ENCODE assay signal across 9 mouse cellular contexts in genomic region chr6:54428850-54429446, GRCm38 (mm10). TPM values are rescaled to one million over a fixed set of nuclear protein-coding genes. Genes with fewer than 3 reads are reported as not detected.
DNase-seq lines count a peak whose midpoint lies in the region; ATAC-seq lines count a peak whose summit lies in the region.
"Had no signal": no experiment of that assay in that cellular context is flagged by ENCODE, and none has a peak within 500 bp of the region (broad histone marks: within the 10 kb centered on the region; RNA-seq: fewer than 3 reads in every experiment).

No protein-coding gene starts in this region.

- H3K27me3 ChIP-seq in heart, embryonic 13.5 days (replicated peaks), result peaks cover 32% of the 10 kb centered on the region
- H3K27me3 ChIP-seq in hindbrain, embryonic 11.5 days (ENCODE audit: control insufficient read depth, insufficient read depth, low read length), result peaks cover 25% of the 10 kb centered on the region
- peaks cover 23% of the 10 kb centered on the region for H3K27me3 ChIP-seq in midbrain, embryonic 11.5 days (ENCODE audit: control insufficient read depth, insufficient read depth, low read length)

- no peaks in the 10 kb centered on the region for H3K9me3 ChIP-seq in heart, embryonic 13.5 days
- H3K9me3 ChIP-seq in hindbrain, embryonic 11.5 days (ENCODE audit: control insufficient read depth, low read length), result no peaks in the 10 kb centered on the region
- H3K9me3 ChIP-seq in midbrain, embryonic 11.5 days (ENCODE audit: control insufficient read depth, low read length), result no peaks in the 10 kb centered on the region

- no peak for DNase-seq in heart, postnatal 10 days
- peak; percentile 43 for DNase-seq in embryo, embryonic 10 days (ENCODE audit: low spot score)
- DNase-seq in hindbrain, embryonic 11.5 days (ENCODE audit: low spot score), result peak; percentile 28
- DNase-seq in midbrain, embryonic 11.5 days (ENCODE audit: low spot score, missing footprints), result peak; percentile 91
- DNase-seq in ovary, postnatal 14 days (ENCODE audit: low spot score), result no peak
- no peak for DNase-seq in layer of hippocampus, adult 9-11 months
- DNase-seq in thymus, postnatal 36 days, result no peak

- peaks cover 46% of the 10 kb centered on the region for H3K4me1 ChIP-seq in heart, embryonic 13.5 days
- 0 out of 2 replicates have a peak, but pooled peaks cover 5% of the 10 kb centered on the region for H3K4me1 ChIP-seq in hindbrain, embryonic 11.5 days (replicated peaks; ENCODE audit: control insufficient read depth, insufficient read depth, low read length)
- H3K4me1 ChIP-seq in midbrain, embryonic 11.5 days (ENCODE audit: control insufficient read depth, insufficient read depth, low read length), result no peaks in the 10 kb centered on the region

- ATAC-seq in heart, embryonic 13.5 days (ENCODE audit: extremely low read depth, insufficient number of reproducible peaks, low FRiP score, low TSS enrichment), result no peak
- no peak for ATAC-seq in hindbrain, embryonic 11.5 days (ENCODE audit: low FRiP score)
- peak; percentile 6; the same call in 1 of the 2 replicates for ATAC-seq in midbrain, embryonic 11.5 days (ENCODE audit: low FRiP score)

- 6% methylated on average over 14 of the region's 14 CpGs for WGBS in heart, embryonic 13.5 days
- whole genome bisulfite sequencing in hindbrain, embryonic 11.5 days, result 14% methylated on average over 14 of the region's 14 CpGs
- WGBS in midbrain, embryonic 11.5 days, result 12% methylated on average over 14 of the region's 14 CpGs

- H3K4me3 ChIP-seq in heart, embryonic 13.5 days, result peak overlapping the region; percentile 66
- peak overlapping the region; percentile 54 for H3K4me3 ChIP-seq in hindbrain, embryonic 11.5 days (ENCODE audit: low read depth, low read length)
- peak overlapping the region; percentile 47 for H3K4me3 ChIP-seq in midbrain, embryonic 11.5 days (ENCODE audit: low read depth, low read length)

- peak overlapping the region; percentile 82 for H3K4me2 ChIP-seq in heart, embryonic 13.5 days
- peak overlapping the region; percentile 96 for H3K4me2 ChIP-seq in hindbrain, embryonic 11.5 days (replicated peaks; ENCODE audit: low read depth, low read length)
- H3K4me2 ChIP-seq in midbrain, embryonic 11.5 days, result peak overlapping the region; percentile 94

- H3K36me3 ChIP-seq in heart, embryonic 13.5 days, result no peaks in the 10 kb centered on the region
- H3K36me3 ChIP-seq in hindbrain, embryonic 11.5 days (ENCODE audit: control insufficient read depth, insufficient read depth, low read length), result no peaks in the 10 kb centered on the region
- H3K36me3 ChIP-seq in midbrain, embryonic 11.5 days (ENCODE audit: control insufficient read depth, insufficient read depth, low read length), result no peaks in the 10 kb centered on the region
- H3K36me3 ChIP-seq: G1E had no signal

- H3K27ac ChIP-seq in heart, embryonic 13.5 days (replicated peaks), result peak overlapping the region; percentile 63; the same call in 1 of the 2 replicates
- H3K27ac ChIP-seq in hindbrain, embryonic 11.5 days (ENCODE audit: low read depth, low read length), result no peak overlapping the region
- no peak overlapping the region for H3K27ac ChIP-seq in midbrain, embryonic 11.5 days (ENCODE audit: low read depth, low read length)

- intact Hi-C loops in heart, postnatal 10 days (cut with DNase I), result no loop called here

- peak overlapping the region; percentile 84 for H3K9ac ChIP-seq in heart, embryonic 13.5 days
- peak overlapping the region; percentile 61 for H3K9ac ChIP-seq in hindbrain, embryonic 11.5 days (ENCODE audit: low read depth, low read length)
- peak overlapping the region; percentile 65 for H3K9ac ChIP-seq in midbrain, embryonic 11.5 days (ENCODE audit: low read length)

RNA-seq across cellular contexts. Expression of gene Wipf3, which starts 0.5 kb away (rescaled TPM):
- 4.4 and 4.5 TPM in 2 replicates for polyA plus RNA-seq in heart, embryonic 13.5 days (2015; fragmentation: Nextera tagmentation; extraction: Ambion mirVana)
- 10 to 100 TPM; 12.9 to 16.4 TPM for total RNA-seq in heart, postnatal 10 days (2021)
- polyA plus RNA-seq in hindbrain, embryonic 11.5 days (2014; fragmentation: Nextera tagmentation; extraction: Ambion mirVana), result 0.63 and 0.83 TPM in 2 replicates
- polyA plus RNA-seq in midbrain, embryonic 11.5 days (2014; fragmentation: Nextera tagmentation; extraction: Ambion mirVana), result 0.50 and 0.55 TPM in 2 replicates
- polyA plus RNA-seq: G1E had no signal

Comparison
In these comparisons a context has a peak if more than half of its experiments do, and no peak if none do; other contexts are left out.
1. DNase-seq: peak in embryo, embryonic 10 days (single experiment), hindbrain, embryonic 11.5 days (single experiment) and midbrain, embryonic 11.5 days (single experiment); none in heart, postnatal 10 days (0 of 2), ovary, postnatal 14 days (single experiment), layer of hippocampus, adult 9-11 months (single experiment) and thymus, postnatal 36 days (0 of 2).
2. Peak in every context shown above with its lines, with median percentiles within 50 percentile points of each other: H3K4me2 ChIP-seq, H3K4me3 ChIP-seq and H3K9ac ChIP-seq.